ENCODE assay signal across 24 mouse cellular contexts in genomic region chr3:52853126-52853525, GRCm38 (mm10).
"Had no signal": no experiment of that assay in that cellular context is flagged by ENCODE, and none has a peak within 500 bp of the region (broad histone marks: within the 10 kb centered on the region; RNA-seq: fewer than 3 reads in every experiment).

No protein-coding gene starts in this region.

- H3K4me3 ChIP-seq: layer of hippocampus, adult 2 months; limb, embryonic 10.5 days; limb, embryonic 13.5 days; liver, embryonic 12.5 days; liver, embryonic 15.5 days; lung, embryonic 15.5 days; midbrain, embryonic 12.5 days; midbrain, embryonic 15.5 days; myocyte; neural tube, embryonic 13.5 days; stomach, embryonic 15.5 days had no signal

- H3K27ac ChIP-seq: layer of hippocampus, adult 2 months; limb, embryonic 10.5 days; limb, embryonic 13.5 days; liver, embryonic 12.5 days; liver, embryonic 15.5 days; lung, embryonic 15.5 days; midbrain, embryonic 12.5 days; midbrain, embryonic 15.5 days; neural tube, embryonic 13.5 days; stomach, embryonic 15.5 days had no signal

- DNase-seq: kidney, adult 18-20 months; kidney, adult 9 months; kidney, postnatal 14 days; layer of hippocampus, adult 9-11 months; liver; lung, adult 18-20 months; lung, postnatal 14 days; lung, postnatal 4 days; right cerebral cortex, adult 18-20 months; right cerebral cortex, postnatal 14 days; right cerebral cortex, postnatal 4 days; spleen, adult 18-20 months; thymus, postnatal 25 days had no signal
